Mouse (Mus musculus) hindlimb bud, embryonic 11.5 days (tissue): ENCODE measurements around the gene Nhsl1.
"Not testable (repeated sequence)": the region's sequence is repeated elsewhere in the genome, so short reads cannot be mapped to it uniquely, and the experiment has no call there.

Experiments used
- DNase-seq: peaks from one replicate; pipeline ENCODE4 v3.0.0-alpha.2; 2012; ENCODE audit warnings: low read depth, low spot score; ENCODE audit errors: extremely low spot score

Nhsl1 gene

DNA sequence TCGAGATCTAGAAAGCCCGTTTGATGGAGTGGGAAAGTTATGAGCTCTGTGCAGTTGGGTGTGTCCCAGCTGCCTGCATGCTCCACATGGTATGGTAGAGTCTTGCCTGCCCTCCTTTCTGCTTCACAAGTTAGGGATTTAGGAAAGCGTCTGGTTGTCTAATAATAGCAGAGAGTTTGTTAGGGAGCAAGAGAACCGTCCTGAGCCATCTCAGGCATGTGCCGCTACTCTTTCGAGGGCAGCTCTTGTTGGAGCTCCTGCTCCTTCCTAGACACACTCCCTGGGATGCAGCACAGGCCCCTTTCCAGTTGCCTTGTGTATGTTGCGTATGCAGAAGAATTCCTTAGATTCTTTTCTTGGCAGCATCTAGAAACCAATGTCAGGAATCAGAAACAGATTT is 117.2 kb downstream of the Nhsl1 start:
- no peak for DNase-seq

DNA sequence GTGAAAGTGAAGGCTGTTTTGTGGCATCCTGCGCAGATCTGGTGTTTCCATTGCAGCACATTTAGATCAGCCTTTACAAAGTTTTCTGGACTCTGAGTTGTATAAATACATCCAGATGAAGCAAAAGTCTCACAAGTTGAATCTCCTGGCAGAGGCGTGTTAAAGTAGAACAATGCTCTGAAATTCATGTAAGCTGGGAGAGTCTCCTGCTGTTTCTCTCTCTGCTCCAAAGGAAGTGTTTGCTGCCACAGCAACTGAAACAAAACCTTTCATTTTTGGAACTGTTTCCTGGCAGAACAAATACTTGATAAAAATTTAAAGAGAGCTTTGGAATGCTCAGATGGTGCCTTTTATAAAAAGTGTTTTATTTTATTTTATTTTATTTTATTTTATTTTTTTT is 118.8 kb downstream of the Nhsl1 start:
- no peak for DNase-seq

DNA sequence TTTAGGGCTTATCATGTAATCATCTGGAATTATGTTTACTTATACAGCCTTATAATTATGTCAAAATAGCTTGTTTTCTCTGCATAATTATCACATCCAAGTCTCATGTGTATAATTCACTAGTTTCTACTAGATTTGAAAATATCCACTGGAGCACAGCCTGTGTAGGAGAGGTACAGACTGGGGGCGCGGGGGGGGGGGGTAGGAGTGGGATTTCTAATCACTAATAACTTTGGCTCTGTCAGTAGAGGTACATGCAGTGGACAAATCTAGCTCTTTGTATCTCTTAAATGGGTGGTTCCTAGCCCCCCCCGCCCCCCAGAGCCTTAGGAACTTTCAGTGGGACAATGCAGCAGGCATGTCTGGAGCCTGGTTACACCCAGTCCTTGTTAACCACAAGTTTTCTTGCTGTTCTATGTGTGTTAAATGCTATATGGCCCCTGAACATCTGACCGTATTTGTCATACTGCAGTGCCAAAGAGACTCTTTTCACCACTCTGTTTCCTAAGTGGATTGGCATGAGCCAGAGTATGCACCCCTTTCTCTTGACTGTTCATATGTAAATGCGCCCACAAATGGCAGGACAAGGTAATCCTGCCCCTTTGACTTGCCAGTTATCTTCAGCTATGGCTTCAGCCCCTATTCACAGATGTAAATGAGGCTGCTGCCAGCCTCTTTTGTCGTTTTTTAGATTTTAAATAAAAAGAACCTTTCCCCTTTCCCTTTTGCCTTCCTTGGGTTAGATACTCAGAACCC is 127.0 kb downstream of the Nhsl1 start:
- no peak for DNase-seq

DNA sequence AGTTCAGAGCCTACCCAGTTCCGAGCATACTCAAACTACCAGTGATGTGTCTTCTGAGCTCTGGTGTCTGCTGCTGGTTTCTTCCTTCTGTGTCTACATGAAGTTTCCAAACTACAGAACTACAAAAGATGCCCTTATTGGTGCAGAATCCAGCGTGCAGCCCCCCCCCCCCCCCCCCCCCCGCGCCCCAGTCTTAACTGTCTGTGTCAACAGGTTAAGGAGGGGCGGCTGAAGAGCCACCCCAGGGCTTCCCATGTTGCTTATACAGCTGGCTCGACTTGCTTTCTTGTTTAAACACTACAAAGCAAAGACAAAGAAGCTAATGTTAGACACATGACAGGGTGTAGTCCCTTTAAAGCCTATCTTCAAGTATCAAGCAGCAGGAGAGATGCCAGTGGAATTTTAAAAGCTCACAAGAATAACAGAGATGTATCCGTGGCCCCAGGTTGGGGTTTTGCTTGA is 127.6 kb downstream of the Nhsl1 start:
- no peak for DNase-seq

DNA sequence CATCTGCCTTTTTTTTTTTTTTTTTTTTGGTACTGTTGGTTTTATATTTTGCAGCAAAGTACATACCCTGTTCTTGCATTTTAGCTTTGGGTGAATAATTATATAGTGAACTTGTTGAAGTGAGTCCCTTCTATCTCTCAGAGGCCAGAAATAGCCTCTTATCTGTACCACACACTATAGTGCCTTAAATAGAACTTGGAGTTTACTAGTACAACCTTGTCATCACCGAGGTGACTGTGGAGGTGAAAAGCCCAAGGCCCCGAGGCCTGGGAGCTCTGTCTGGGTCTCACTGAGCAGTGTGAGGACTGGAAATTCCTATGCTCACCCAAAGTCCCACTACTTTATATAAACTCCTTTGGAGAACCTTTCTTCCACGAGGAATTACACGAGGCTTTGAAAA is 128.5 kb downstream of the Nhsl1 start:
- no peak for DNase-seq

DNA sequence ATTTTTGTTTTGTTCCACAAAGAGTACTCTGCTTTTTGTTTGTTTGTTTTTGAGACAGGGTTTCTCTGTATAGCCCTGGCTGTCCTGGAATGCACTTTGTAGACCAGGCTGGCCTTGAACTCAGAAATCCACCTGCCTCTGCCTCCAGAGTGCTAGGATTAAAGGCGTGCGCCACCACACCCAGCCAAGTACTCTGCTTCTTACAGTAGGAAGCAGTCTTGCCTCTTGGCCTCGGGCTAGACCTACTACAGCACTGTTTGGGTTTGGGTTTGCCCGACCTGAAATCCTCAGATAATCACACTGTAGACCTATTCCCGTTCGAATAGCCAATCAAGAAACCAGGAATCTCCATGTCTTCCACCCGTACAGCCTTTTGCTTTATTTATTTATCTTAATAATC is 130.1 kb downstream of the Nhsl1 start:
- not testable (repeated sequence) for DNase-seq

DNA sequence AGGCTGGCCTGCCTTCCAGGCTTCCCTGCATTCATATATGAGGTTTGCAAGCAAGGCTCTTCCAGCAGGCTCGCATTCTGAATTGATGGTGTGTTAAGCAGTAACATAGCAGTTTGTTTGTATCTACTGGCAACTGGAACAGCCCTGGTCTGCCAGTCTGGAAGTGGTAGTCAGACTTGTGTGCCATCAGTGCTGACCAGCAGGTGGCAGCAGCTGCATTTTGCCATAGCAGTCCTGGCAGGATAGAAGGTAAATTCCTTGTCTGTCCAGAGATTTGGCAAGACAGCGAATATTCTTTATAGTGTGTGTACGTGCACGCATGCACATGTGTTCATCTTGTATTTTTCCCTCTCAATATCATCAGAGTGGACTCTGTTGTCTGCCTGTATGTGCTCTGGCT is 134.6 kb downstream of the Nhsl1 start:
- no peak for DNase-seq

DNA sequence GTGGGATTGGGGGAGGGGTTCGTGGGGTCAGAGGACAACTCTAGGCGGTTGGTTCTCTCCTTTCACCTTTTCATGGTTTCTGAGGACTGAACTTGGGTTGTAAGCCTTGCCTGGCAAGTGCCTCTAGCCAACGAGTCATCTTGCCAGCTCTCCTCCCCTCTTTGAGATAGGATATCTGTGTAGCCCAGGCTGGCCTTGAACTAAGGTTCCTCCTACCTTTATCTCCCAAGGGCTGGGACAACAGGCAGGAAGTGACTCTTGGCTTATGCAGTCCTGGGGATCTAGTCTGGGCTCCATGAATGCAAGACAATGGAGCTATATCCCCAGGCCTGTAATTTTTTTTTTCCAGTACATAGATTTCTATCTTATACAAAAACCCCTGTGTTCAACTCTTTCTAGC is 135.4 kb downstream of the Nhsl1 start:
- no peak for DNase-seq

DNA sequence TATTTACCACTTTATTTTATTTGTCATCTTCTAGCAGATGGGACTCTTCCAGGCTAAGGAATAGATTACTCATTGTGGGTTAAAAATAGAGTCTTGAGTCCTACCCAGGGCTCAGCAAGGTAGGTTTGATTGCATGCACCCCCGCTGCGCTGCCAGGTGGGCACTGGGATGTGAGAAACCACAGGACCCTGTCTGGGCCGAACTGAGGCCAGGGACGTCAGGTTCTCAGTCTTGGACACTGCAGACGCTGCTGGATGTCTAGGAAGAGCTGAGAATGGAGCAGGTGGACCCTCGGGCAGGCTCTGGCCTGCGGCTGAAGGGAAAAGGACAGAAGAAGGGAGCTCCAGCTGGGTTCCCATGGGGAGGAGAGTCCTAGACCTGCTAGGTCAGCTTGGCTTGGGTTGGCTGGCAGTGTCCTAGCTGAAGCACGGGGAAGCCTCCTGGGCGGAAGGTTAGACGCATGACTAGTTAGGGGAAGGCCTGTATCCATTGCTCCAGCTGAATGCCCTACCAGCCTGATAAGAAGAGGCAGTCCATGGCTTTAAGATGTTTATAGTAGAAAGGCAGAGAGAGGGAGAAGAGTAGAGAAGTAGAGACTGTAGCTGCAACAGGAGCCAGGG is 136.6 kb downstream of the Nhsl1 start:
- DNase-seq = no peak

DNA sequence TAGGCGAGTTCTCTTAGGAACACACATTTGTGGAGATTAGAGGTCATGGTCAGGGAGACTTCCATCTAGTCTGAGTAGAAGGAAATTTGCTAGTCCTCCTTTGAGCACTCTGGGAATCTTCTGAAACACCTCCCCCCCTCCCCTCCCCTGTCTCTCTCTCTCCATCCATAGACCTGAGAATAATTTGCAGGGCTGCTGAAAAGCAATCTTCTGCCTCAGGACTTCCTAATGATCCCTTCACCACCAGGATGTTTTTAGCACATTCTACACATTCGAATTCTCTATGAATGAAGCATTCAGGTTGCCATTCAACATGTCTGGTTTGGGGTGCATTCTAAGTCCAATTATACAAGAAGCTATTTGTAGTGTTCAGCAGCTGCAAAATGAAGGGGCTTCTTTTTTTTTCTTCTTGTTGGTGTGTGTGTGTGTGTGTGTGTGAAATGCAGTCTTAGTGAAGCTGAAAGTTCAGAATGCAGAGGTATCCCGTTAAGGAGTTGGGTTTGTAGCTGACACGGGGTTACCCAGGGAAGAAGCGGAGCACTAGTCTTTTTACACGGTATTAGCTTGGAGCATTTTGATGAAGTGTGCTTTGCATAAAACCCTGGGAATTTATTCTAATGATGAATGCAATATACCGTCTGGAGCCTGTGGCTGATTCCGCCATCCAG is 139.2 kb downstream of the Nhsl1 start:
- no peak for DNase-seq

DNA sequence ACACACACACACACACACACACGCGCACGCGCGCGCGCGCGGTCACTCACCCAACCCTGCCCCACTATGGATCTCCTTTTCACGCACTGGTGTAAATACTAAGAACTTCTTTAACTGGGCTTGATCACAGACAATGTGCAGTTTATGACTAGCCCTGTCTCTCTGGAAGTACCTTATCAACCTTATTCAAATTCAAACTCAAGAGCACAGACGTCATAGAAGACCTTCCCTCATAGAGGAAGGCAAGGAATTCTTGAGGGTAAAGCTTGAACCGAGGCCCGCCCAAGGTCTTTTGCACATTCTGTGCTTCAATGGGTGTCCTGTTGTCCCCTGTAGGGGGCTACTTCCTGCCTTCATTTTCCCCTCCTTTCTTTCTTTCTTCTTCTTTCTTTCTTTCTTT is 142.6 kb downstream of the Nhsl1 start:
- no peak for DNase-seq

DNA sequence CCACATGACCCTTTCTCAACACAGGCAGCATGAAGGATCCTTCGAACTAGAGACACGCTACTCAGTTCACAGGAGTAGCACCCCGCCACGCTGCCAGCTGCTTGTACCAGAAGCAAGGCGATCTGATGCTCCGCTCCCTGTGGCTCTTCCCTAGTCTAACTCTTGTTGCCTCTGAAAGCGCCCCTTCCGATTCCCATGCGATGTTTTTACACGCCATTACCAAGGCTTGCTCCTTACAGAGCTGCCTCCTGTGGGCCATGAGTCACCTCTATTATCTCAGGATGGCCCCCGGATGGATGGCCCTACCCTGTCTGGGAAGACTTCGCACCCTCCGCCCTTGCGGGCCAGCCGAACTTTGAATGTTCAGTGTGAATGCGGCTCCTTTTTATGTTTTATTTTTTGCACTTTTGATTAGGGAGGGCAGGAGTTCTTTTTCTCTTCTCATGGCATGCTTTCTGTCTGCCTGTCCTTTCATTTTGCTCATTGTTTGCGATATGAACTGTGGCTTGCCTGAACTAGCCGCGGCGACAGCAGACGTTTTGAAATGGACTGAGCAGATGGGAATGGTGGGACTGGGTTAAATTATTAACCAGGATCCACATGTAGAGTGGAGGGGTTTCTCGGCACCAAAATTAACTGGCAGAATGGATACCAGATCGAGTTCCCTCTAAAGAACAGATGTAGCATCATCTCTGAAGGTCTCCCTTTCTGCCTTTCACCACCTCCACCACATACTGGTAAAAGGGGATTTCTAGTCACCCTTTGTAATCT is 144.5 kb downstream of the Nhsl1 start:
- no peak for DNase-seq

DNA sequence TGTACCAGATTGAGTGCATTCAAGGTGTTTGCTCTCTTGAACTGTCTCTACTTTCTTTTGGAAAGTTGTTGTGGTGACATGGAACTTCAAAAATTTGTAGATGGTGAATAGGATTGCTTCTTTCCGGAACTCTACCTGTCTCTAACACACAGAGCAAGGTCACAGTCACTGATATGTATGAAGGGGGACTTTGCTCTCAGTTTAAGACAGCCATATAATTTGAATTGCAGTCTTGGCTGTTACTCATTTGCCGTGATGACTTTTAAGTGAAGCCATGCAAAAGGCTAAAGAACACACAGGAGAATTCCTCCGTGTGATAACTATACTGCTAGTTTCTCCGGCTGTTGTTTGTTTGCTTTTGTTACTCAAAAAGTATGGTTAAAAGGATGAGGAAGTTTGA is 149.6 kb downstream of the Nhsl1 start:
- no peak for DNase-seq

DNA sequence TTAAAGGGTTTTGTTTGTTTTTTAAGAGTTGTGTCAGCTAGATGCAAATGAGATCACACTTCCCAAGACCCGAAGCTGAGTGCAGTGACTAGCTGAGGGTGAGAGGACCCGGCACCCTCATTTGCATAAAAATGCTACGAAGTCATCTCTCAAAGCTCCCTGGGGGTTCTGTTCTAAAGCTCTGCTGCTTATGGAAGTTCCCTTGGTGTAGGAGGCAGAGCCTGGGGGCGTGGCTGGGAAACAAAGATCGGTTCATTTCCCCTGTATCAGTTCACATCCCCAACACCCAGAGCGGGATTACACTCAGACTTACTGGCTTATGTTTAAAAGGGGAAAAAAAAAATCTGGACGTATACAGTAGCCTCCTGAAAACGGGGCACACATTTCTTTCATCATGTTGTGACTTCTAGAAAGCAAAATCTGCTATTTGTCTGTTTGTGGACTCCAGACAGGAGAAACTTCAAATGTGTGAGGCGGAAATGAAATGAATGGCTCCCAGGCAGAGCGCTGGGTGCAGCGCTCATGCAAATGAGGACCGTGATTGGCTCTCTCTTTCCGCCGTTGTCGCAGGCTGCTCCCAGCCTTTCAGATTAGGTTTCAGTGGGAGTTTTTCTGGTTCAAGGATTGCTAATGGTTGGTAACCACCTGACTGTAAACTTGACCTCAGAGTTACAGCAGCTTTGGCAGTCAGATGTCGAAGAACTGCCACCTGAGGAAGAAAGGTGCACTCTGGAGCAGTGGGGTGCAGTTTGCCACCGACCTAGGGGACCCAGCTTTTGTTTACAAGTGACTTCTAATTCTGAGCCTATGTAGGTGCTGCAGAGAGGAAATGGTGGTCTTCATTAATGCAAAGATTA is 150.7 kb downstream of the Nhsl1 start:
- DNase-seq = peak; percentile 39

DNA sequence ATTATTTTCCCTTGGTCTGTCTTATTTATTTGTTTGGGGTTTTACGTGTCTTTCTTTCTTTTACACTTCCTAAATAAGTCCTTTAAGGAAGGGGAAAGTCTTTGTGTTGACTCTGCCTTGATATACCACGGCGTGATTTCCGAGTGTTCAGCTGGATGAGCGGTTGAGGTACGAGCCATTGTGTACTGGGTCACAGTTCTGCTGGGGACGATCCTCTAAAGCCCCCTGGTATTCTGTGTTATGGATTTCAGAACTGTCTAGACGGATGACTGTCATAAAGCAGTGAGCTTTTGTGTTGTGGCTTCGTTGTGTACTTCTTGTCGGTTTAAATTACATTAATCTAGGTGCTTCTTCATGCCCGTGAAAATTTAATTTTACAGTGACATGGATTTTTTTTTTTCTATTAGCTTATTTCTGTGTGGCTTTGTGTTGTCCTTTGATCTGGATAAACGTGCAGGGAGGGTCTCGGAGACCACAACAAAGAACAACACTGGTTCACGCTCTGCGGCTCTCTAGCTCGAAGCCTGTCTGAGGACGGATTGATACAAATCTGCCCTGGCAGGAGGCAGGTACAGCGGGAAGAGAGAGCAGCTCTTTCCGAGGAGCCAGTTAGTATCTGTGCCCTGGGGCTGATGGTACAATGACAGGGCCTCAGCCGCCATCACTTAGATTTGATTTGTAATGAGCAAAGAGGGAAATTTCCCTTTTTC is 151.7 kb downstream of the Nhsl1 start:
- no peak for DNase-seq

DNA sequence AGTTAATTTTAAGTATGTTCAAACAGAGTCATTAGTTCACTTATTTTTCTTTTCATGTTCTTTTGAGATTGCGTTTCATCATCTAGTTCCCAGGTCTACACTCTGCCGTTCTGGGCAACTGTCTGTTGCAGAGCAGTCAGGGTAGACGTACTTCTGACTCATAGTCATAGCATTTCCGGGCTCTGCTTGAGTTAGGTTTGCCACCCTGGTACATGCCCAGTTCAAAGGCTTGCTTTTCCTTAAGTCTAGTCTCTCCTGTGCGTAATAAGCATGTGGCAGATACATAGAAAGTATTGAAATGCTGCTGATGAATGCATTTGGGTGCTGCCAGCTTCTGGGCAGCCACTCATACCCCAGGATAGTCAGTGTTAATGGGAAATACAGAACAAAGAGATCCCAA is 152.9 kb downstream of the Nhsl1 start:
- DNase-seq = no peak

DNA sequence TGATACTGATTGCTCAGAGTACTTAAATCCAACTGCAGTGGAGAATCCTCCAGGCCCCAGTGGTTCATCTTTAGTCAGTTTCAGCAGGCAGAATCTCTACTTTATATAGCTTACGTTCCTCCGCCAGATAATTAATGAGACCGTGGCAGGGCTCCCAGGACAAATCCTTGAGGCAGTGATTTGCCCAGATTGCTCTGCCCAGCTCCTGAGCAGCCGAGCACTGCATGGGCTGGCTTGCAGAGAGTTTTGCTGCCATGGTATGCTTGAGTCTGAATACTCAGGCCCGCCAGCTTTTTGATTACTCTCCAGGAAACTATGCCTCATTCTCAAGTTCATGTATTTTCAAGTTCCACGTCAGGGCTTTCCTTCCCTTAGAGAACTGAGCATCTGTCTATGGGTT is 156.3 kb downstream of the Nhsl1 start:
- no peak for DNase-seq

DNA sequence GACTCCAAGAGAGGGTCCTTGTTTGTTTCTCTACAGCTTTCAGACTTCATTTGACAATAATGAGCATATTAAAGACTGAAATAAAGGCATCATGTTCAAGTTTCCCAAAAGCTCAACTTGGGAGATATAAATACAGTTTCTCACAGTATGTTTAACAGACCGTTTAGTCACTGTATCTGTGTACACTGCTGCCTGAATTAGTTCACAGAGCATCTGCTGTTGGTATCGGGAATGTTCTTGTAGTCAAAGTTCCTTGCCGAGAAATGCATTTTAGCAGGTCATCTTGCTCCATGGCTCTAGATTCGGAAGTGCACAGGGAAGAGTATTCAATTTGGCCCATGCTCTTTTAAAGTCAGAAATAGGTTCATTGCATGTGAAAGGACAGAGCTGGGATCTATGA is 159.5 kb downstream of the Nhsl1 start:
- DNase-seq = no peak

DNA sequence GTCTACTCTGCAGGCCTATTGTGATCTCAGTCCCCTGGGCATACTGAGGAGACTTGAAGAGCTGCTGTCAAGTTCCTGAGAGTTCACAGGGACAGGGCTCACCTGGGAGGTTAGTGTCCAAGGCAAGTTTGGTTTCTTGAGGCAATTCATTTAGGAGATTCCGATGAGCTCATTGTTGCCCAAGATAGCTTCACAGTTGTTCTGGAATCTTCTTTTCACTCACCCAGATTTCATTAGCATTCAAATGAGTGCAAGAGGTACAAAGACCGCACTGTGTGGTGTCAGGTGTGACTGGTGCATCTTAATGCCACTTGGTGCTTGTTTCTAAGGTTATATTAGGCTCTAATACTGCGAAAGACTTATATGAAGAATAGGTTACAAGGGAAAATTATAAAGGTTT is 160.5 kb downstream of the Nhsl1 start:
- DNase-seq = no peak

DNA sequence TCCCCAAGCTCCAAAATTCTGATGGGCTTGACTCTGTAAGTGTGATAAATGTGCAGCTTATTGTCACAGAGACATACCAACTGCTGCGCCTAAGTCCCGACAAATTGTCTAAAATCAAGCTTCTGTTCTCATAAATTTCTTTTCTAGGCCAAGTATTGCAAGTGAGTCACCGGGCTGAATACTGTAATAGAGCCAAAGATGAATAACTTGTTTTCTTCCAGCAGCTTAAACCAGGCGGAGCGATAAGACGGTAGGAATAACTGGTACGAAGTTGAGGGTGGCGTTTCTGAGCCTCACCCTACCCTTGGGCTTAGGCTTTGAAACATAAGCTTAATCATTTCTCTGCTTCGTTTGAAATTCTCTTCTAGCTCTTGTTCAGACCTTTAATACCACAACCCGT is 162.1 kb downstream of the Nhsl1 start:
- DNase-seq = no peak
